Mouse (Mus musculus) retina, postnatal 7 days (tissue): Measurements from ENCODE around the gene Nfatc2ip.
A peak's percentile ranks its signal among the peaks of the same experiment; 100 is the strongest.
"Not testable (repeated sequence)": the region's sequence is repeated elsewhere in the genome, so short reads cannot be mapped to it uniquely, and the experiment has no call there.

Source experiments
- DNase-seq: peaks from one replicate; pipeline ENCODE4 v3.0.0-alpha.2; 2012; ENCODE audit warnings: low read depth, low spot score

Nfatc2ip gene

GRCm38 (mm10) chr7:126408686-126409085 is 12.1 kb upstream of the Nfatc2ip start:
- DNase-seq = no peak

DNA sequence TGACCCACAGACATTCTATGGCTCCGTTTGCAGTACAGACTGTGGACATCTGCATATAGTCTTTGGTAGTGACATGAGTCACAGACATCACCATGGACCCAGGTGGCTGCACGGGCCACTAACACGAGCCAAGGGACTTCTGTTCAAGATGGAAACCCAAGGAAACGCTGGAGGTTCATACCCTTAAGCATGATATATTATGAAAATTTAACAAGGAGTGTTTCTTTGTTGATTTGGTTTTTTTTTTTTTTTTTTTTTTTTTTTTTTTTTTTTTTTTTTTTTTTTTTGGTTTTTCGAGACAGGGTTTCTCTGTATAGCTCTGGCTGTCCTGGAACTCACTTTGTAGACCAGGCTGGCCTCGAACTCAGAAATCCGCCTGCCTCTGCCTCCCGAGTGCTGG is 6.0 kb upstream of the Nfatc2ip start:
- DNase-seq = not testable (repeated sequence)

DNA sequence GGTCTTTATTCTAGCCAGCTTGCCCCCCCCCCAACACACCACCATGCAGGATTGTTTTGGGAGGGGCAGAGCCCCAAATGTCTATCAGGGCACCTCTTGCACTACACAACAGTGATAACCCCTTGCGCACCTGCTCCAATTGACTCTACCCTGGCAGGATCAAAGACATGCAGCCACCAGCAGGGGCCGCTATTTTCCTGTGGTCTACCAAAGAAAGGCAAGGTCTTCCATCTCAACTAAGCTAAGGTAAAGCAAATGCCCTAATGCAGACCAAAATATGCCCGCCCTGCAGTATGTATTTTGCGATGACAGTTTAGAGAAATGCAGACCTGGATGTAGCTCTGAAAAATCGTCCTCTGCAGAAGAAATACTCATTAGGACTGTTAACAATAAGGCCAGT is 3.0 kb upstream of the Nfatc2ip start:
- peak; percentile 70 for DNase-seq

DNA sequence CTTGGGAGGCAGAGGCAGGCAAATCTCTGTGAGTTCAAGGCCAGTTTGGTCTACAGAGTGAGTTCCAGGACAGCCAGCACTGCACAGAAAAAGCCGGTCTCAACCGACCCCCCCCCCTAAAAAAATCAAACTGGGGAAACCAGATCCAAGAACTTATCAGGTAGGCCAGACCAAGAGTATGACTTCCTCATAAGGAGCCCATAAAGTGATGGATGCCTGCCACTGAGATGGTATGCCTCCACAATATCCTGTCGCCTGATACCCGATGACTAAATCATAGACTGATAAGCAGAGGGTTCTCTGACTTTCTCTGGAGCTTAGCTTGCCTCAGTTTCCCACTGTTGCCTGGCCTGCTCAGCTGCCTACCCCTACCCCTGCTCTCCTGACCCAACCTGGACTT is 1.3 kb upstream of the Nfatc2ip start:
- no peak for DNase-seq

GRCm38 (mm10) chr7:126397221-126397620 is 684 bp upstream of the Nfatc2ip start:
- DNase-seq = no peak

GRCm38 (mm10) chr7:126392086-126392884 is 4.3 kb downstream of the Nfatc2ip start:
- not testable (repeated sequence) for DNase-seq

DNA sequence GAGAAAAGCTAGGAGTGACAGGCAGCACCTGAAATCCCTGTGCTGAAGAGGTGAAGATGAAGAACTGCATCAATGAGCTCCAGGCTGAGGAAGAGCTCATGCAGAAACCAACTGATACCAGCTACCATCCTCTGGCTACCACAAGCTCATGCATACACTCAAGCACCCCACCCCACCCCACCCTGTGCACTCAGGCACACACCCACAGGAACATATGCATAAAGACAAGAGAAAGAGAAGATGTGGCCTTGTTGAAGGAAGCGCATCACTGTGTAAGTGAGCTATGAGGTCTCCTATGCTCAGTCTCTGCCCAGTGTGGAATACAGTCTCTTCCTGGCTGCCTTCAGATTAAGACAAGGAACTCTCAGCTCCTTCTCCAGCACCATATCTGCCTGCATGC is 8.4 kb downstream of the Nfatc2ip start:
- no peak for DNase-seq

GRCm38 (mm10) chr7:126383565-126383964 is 13.0 kb downstream of the Nfatc2ip start:
- no peak for DNase-seq

DNA sequence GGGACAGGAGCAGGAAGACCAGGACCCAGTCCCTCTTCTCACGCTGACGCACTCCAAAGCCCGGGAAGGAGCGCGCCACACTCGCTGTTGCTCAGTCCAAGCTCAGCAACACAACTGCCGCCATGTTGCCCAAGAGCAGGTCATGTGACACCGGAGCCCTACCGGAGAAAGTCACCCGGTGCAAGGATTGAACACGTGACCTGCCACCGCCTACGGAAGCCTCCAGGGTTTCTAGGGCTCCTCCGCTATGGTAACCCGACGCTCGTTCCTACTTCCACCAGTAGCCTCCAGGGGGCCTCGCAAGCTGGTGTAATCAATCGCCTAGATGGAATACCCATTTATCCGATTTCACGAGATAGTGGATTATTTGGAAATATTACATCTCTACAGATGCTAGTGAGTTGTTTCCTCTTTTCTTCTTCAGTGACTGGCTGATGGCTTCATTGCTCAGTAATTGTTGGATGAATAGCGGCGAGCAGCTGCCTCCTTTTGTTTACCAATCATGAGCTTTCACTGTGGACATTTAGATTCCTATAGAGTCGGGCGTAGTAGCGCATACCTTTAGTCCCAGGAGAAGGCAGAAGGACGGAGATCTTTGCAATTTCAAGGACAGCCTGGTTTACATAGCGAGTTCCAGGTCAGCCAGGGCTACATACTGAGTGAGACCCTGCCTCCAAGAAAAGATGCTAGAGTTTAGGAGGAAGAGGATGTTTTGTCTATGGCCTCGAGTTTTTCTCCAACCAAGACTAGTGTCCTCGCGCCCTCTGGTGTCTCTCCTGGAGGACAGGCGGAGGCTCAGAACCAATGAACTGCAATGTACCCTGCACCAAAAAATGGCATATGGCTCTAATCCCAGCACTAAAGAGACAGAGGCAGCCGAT is 19.0 kb downstream of the Nfatc2ip start, which contains the start of gene Spns1:
Gene Spns1 (minus strand): TSS at position 173 of the 881 bp plus-strand sequence.
- DNase-seq = peak; percentile 93

- DNase-seq = no peak
These were observed 19.6 kb downstream of the Nfatc2ip start for GRCm38 (mm10) chr7:126376903-126377277.

GRCm38 (mm10) chr7:126375012-126375411 is 21.5 kb downstream of the Nfatc2ip start:
- DNase-seq = no peak

DNA sequence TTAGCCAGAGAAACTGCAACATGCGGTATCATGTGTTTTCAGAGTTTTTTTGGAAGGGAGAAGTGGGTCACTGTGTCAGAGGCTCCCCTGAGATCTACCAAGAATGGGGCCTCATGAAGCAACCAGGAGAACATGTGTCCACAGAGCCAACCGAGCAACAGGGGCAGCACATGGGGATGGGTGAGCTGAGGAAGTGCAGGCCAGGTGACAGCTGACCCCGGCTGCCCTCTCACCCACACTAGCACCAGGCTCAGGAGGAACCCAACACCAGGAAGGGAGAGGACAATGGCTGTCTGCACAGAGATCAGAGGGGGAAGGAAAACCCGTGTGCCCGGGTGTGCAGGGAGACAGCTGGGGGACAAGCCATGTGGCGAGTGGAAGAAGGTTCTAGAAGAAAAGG is 22.0 kb downstream of the Nfatc2ip start:
- DNase-seq = no peak

GRCm38 (mm10) chr7:126373007-126373406 is 23.5 kb downstream of the Nfatc2ip start:
- DNase-seq = no peak

DNA sequence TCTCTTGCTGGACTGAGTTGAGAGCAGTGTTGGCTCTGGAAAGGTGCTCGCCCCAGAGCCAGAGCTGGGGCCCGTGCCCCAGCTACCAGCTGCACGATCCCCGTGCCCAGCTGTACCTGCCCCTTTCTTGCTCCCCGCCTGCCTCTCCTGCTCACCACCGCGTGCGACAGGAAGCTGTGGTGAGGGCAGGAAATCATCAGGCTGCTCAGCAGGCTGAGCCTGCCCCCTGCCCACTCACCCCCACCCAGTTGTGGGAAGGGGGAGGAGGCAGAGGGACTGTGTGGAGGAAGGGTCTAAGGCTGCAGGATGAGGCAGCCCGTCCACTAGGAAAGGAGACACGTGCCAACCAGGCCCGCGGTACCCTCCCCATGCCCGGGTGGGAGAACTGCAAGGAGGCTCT is 27.1 kb downstream of the Nfatc2ip start, which contains the start of gene Lat:
Gene Lat (minus strand): TSS at position 178 of the 400 bp plus-strand sequence.
- no peak for DNase-seq

DNA sequence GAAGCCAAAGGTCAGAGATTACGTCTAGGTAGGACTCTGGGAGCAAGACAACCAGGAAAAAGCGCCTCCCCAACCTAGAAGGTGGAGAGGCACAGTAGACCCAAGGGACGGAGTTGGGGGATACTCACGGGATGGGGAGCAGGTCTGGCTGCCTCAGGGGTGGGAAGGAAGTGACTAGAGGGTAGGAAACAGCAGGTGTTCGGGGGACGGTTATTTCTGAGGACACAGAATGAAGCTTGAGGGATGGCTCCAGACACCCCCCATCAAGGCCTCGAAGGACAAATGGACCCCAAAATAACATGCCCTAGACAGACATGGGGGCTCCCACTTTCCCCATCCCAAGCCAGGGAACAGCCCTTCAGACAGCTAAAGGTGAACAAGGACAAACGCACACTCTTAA is 28.2 kb downstream of the Nfatc2ip start:
- no peak for DNase-seq

GRCm38 (mm10) chr7:126367636-126368035 is 28.9 kb downstream of the Nfatc2ip start:
- DNase-seq = no peak

- no peak for DNase-seq
These were observed 33.5 kb downstream of the Nfatc2ip start for GRCm38 (mm10) chr7:126363038-126363437.

DNA sequence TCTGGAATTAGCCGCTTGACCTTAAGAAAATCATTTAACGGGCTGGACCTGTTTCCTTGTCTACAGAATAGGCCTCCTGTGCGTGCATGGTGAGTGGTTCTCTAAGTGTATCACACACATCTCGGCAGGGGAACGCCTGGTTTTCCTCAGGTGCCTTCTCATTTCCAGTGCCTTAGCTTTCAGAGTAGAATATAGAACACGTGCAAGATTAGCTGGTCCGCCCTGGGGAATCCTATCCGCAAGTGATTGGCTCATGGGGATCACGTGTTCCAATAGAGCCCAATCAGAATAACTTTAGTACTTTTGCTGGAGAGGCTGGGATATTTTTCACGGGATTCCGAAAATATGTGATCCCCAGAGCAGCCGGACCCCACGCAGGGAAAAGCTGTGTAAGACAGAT is 37.5 kb downstream of the Nfatc2ip start:
- no peak for DNase-seq

DNA sequence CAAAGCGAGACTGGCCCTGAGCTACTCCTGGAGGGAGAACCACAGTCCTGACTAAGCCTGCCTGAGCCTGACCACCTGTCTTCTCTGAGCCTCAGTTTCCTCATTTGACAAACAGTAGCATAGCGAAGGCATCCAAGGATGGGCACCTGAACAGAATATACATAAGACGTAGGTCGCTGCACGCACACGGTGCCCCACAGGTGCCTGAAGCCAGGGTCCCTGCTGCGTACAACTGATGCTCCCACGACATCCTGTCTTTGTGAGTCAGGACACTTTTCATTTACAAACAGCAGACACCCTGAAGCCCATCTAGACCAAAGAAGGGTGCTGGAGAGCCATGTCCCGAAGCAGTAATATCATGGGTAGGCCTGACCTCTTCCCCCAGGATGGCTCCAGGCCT is 38.1 kb downstream of the Nfatc2ip start:
- no peak for DNase-seq

DNA sequence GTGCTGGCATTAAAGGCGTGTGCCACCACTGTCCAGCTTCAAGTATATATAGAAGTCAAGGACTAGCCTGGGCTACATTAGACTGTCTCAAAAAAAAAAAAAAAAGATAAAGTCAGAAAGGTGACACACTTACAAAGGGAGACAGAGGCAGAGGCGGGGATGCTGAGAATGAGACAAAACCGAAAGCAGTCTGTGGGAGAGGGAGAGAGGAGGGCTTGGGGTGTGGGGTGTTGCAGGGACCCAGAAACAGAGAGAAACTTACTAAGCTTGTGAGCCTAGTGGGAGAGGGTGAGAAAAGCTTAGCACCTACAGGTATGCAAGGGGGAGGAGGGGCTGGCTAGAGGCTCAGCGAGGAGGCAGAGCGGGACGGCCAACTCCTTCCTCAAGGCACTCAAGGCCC is 38.7 kb downstream of the Nfatc2ip start:
- no peak for DNase-seq

DNA sequence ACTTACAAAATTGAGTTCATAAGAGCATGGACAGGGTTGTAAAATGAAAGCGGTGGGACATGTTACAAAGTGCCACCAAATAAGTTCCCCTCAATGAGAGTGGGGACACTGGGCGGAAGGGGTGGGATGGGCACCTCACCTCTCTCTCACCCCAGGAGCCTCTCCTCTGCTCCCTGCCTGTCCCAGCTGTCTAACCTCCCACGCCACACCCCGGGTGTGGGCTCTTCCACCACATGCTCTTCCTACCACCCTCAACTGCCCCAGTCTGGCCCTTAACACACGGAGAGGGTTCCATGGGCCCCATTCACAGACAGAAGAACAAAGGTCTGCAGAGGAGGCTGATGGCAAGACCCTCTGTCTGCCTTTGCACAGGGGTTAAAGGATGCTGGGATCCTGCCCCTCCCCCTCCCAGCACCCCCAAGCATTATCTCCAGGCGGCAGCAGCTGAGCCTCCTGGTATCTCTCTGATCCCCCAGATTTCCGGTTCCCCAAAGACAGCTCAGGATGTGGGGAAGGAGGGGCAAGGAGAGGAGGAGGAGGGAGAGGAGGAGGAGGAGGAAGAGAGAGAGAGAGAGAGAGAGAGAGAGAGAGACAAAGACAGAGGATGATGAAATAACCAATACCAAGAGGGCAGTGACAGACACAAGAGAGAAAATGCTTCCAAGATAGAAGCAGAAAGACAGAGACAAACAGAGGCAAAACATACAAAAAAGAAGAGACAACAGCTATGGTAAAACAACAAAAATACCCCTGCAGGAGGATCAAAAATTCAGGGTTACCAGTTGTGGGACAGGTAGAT is 39.5 kb downstream of the Nfatc2ip start:
- DNase-seq = peak; percentile 31
